Mouse (Mus musculus): ENCODE results near the gene Gm13695.
"Not testable (repeated sequence)": the region's sequence is repeated elsewhere in the genome, so short reads cannot be mapped to it uniquely, and the experiment has no call there.

DNA sequence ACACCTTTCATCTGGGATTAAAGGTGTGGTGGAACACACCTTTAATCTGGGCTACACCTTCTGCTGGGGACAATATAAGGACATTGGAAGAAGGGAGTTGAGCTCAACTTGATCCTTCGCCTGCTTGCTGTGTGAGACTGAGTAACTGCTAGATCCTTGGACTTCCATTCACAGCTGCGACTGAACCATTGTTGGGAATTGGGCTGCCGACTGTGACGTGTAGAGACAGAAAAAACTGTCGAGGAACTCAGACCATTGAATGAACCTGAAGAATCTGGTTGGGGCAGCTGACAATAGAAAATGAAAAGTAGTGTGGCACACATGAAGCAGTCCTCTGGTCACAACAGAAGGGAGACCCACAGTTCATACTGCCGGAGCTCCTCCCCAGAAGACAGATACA, 11.7 kb upstream of the Gm13695 start, which contains the start of gene Gm13698:
- not testable (repeated sequence) for TF ChIP-seq POLR2A, CTCF (IDR thresholded peaks at IDR 0.05; ENCODE audit: insufficient read depth, low read depth, low read length)

Measured in olfactory bulb, adult 2 months (tissue).